Mouse (Mus musculus) left cerebral cortex, adult 2 months (tissue): Measurements from ENCODE around the gene Pirb. TPM values are rescaled to one million over a fixed set of nuclear protein-coding genes. Genes with fewer than 3 reads are reported as not detected.

Experiments used
- DNase-seq, 2 experiments: peaks; one replicate each; pipeline ENCODE4 v3.0.0; 2021 to 2022; ENCODE audit warnings: low spot score in 2 of 2, mixed read lengths in 1 of 2; ENCODE audit errors: extremely low spot score in 1 of 2
- H3K27ac ChIP-seq: fragments of 200-600 bp; 2 replicates; pipeline ENCODE4 v1.8.1; 2022
- H3K4me3 ChIP-seq: fragments of 200-600 bp; 2 replicates; pipeline ENCODE4 v1.8.1; 2022
- CTCF ChIP-seq: fragments of 200-600 bp; IDR thresholded peaks from 2 replicates; pipeline ENCODE4 v1.8.1; 2022; ENCODE audit warnings: antibody characterized with exemption, mild to moderate bottlenecking, moderate library complexity
- intact Hi-C: fragments of 180-260 bp; cut with DNase I; formaldehyde crosslinking; loops from one replicate; pipeline ENCODE4 v1.15.1; 2025
- total RNA-seq, 2 experiments: library from RNA; stranded (reverse); gene quantifications; 2 replicates each; pipeline ENCODE4 v1.2.3; 2021

Gene Pirb
- total RNA-seq, 2 experiments from 2014 or later, result 0.16 to 0.25 TPM

DNA sequence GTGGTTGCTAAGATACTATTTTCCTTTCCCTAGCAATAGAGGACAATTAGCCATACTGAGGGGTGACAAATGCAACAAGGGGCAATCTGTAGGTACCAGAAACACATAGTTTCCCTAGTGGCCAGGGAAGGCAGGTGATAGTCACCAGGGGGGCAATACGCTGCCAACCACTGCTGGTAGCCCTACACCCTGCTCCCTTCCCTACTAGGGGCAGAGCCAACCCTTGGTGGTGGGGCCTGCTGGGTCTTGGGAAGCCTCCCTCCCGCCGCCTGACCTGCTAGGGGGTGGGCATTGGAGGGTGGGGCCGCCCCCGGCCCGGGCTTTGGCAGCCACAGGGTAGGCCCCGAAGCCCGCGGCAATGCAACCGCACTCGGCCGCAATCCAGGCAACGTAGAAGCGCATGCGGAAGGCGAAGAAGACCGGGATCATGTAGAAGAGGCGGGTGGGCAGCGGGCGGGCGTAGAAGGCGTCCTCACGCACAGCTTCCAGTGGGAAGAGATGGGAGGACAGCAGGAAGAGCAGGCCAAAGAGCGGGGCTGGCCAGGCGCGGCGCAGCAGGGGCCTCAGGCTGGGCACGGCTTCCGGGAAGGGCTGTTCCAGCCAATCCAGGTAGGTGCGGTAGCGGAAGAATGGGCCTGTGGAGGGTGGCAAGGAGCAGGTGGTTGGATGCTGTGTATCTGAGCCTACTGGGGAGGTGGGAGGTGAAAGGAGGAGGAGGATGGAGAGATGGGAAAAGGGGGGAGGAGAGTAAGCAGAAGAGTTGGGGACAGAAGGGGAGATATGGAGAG, 34.6 kb downstream of the Pirb start:
- no peak for TF ChIP-seq CTCF
- peak overlapping the region; percentile 44 for H3K27ac ChIP-seq
- DNase-seq, result no peak
- H3K4me3 ChIP-seq, result no peak overlapping the region
- intact Hi-C loops, result no loop called here

DNA sequence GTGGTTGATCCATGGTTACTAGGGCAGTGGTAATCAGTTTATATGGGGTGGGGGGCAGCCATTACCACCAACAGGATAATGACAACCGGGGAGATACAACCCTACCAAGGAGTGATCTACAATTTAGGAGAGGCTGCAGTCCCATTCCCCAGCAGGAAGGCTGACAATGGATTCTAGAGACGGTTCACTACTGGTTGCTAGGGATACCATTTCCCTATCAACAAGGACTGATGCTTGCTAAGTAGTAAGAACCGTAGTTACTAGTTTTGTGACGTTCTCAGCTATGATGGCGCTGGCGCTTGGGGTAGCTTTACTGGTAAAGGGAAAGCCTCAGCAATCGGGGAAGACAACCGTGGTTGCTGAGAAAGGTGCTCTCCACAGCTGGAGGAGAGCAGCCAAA, 35.5 kb downstream of the Pirb start:
- no peak for DNase-seq
- no peak overlapping the region for H3K4me3 ChIP-seq
- no peak for TF ChIP-seq CTCF
- peak overlapping the region; percentile 44 for H3K27ac ChIP-seq
- intact Hi-C loops, result no loop called here

DNA sequence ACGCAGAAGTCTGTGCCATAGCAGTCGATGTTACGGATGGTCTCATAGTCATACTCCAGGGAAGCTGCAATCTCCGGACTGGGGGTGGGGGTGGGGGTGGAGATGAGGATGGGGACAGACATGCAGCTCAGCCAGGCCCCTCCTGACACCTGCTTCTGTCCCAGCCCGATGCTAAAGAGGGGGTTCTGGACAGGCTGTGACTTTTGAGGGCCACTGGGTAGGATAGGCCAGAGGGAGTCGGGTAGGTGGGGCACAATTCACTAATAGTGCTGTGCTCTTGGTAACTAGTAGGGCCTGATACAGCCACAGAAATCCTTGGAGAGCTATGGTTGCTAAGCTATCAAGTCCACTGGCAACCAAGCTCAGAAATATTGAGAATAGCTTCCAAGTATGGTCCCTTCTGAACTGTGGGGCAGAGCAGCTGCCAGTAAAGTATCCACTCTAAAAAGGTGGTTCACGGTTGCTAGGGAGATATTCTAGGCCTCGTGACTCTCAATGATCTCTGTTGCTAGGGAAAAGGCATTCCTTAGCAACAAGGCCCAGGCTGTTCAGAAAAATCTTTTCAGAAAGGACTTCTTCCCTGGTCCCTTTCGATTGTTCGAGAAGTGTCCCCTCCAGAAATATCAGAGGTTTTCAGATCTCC, 36.2 kb downstream of the Pirb start:
- no peak for DNase-seq

DNA sequence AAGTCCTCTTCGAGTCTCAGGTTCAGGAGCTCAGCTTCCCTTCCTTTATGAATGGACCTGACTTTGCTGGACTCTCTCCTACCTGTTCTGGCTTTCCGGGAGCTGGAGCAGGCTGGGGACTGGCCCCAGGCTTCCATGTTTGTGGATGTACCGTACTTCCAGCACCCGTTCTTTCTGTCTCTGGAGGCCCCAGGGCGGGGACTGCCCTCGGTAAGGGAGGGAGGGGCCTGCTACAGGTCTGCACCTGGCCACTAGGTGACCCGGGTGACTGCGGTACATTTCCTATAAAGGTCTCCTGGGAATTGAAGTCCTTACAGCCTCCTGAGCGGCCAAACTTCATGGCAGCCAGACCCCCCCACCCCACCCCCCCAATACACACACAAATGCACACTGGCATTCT, 42.8 kb downstream of the Pirb start, which contains the start of gene Tmc4:
TSS of gene Tmc4 (minus strand) at position 212 of the 400 bp plus-strand sequence.
- no peak within 1 kb of the TSS for H3K4me3 ChIP-seq
- intact Hi-C loops, result loop anchor here (5.0 kb wide), 2 partner anchors 750 to 795 kb away; no protein-coding TSS in a partner anchor
- DNase-seq, result no peak
- no peak for TF ChIP-seq CTCF
- no peak within 1 kb of the TSS for H3K27ac ChIP-seq

More for the DNA sequence above, 36.2 kb downstream of the Pirb start:
- H3K4me3 ChIP-seq, result no peak overlapping the region
- no peak for TF ChIP-seq CTCF
- intact Hi-C loops, result no loop called here
- H3K27ac ChIP-seq, result no peak overlapping the region

DNA sequence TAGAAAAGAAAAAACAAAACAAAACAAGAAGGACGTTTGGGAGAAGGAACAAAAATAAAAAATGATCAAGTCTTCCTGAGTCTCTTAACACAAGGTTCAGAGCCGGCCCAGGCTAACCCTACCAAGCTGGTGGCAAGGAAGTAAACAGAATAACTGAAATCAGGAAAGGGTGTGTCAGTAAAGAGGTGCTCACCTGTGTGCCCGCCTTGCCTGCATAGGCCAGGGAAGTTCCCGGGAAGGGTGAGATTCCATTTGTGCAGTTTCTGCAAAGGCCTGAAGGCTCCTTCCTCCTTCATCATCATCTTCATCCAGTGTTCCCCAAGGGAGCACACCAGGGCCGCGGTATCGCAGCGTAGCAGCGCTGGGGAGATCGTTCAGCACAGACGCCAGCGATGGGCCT, 43.8 kb downstream of the Pirb start:
- intact Hi-C loops, result loop anchor here (5.0 kb wide), 2 partner anchors 751 to 796 kb away; no protein-coding TSS in a partner anchor
- Histone ChIP-seq H3K27ac (no peak overlapping the region), H3K4me3 (no peak overlapping the region)
- no peak for DNase-seq
- TF ChIP-seq CTCF, result no peak

DNA sequence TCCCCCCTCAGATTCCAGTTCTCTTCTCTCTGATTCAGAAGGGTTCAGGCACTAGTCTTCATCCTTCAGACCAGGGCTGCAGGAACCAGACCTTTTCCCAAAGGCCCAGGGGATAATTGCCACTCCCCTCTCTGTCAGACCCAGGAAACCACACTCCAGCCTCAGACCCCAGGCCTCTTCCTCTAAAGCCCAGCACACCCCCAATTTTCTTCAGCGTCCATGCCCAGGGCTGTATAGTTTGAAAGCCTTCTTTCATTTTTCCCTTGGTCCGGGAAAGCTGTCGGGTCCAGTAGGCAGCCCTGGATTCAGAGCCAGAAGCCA, 45.0 kb downstream of the Pirb start:
- H3K4me3 ChIP-seq, result no peak overlapping the region
- intact Hi-C loops, result loop anchor here (5.0 kb wide), 2 partner anchors 752 to 797 kb away; no protein-coding TSS in a partner anchor
- no peak overlapping the region for H3K27ac ChIP-seq
- DNase-seq, result no peak
- no peak for TF ChIP-seq CTCF

DNA sequence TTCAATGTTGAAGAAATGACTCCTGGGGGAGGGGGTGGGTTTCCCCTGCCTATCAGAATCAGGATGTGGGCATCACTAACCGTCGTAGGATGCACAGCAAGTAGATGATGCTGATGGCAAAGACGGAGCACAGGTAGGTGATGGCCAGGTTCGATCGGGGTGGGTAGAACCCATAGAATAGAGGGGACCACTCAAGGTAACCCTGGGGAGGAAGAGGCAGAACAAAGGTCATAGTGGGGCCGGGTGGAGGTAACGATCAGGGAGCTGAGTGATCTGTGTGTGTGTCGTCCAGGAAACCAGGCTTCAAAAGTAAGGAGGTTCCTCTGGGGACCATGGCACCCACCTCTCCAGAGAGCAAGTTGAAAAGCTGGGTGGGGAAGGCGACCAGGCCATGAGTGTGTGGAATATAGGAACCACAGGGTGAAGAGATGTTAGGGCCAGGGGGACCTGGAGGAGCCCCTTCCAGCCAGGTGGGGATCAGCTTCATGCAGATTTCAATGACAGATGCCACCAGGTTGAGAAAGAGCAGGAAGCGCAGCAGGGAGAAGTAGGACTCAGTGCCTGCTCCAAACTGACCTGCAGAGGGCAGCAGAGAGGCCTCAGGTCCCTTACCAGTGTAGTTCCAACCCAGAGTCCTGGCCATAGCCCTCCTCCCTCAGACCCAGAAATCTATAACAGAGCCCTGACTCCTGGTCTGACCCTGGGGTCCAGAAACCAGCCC, 45.5 kb downstream of the Pirb start:
- TF ChIP-seq CTCF, result peak; percentile 97
- no peak overlapping the region for H3K4me3 ChIP-seq
- peak; percentile 79 to 82 for DNase-seq
- no peak overlapping the region for H3K27ac ChIP-seq
- intact Hi-C loops, result loop anchor here (5.0 kb wide), 2 partner anchors 753 to 798 kb away; no protein-coding TSS in a partner anchor

DNA sequence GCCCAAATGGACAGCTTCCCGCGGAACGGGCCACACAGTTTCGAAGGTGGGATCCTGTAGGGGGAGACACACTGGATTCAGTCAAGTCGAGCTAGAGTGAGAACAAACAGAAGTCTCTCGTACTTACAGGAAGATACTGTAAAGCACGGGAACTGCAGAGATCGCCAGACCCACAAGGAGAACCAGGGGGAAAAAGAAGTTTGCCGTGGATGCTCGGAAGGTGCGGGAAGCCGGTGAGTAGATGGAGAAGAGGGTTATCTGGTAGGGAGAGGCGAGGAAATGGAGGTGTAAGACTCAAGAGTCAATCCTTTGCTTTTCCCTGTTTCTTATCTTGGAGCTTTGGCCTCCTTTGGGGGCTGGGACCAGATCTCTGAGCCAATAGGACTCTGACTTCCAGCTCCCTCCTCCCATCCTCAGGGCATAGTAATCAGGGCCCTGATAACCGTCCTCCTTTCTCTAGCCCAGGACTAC, 53.2 kb downstream of the Pirb start:
- intact Hi-C loops, result no loop called here
- Histone ChIP-seq H3K4me3 (no peak overlapping the region), H3K27ac (no peak overlapping the region)
- no peak for DNase-seq
- no peak; the same call in none of the 2 replicates for TF ChIP-seq CTCF

DNA sequence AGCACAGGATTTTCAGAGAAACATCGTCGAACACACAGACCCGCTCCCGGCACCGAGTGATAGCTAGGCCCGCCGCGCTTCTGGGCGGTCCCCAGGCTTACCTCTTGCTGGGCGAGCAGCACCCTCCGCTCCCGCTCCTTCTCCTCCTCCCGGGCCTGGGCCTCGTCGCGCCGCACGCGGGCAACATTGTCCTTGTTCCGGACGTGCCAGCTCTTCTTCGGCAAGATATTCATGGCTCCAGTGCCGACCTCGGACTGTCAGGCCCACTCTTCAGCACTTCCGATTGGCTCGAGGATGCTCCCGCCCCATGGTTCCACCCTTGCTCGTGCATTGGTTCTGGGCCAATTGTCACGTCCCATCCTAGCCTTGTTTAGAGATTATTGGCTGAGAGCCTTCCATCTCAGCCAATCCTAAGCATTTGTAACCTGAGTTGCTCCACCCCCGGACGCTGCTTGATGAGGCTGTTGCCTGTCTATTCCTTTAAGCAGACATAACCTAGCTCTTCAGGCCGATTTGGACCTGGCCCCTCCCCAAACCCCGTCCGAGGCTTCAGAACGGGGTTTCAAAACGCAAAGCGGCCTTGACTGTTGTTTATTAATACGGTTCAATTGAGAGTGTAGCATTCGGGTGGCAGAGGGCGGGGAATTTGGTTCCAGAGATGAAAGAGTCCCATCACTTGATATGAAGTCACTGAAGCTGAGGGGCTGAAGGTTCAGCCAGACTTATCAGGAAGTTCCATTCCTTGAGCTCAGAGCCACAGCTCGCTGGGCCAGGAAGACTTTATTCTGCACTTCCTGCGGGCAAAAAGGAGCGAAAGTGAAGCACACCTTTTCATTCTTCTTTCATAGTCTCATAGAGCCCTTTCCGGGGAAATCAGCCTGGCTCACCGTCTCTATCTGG, 54.7 kb downstream of the Pirb start, which contains the start of gene Leng1:
TSS of gene Leng1 (minus strand) at position 626 of the 900 bp plus-strand sequence.
- Histone ChIP-seq H3K27ac (peak within 1 kb of the TSS; percentile 81), H3K4me3 (peak within 1 kb of the TSS; percentile 75)
- peak; percentile 94 for DNase-seq
- intact Hi-C loops, result loop anchor here (1.0 kb wide), 1 partner anchor 19 kb away; no protein-coding TSS in a partner anchor
- no peak for TF ChIP-seq CTCF

DNA sequence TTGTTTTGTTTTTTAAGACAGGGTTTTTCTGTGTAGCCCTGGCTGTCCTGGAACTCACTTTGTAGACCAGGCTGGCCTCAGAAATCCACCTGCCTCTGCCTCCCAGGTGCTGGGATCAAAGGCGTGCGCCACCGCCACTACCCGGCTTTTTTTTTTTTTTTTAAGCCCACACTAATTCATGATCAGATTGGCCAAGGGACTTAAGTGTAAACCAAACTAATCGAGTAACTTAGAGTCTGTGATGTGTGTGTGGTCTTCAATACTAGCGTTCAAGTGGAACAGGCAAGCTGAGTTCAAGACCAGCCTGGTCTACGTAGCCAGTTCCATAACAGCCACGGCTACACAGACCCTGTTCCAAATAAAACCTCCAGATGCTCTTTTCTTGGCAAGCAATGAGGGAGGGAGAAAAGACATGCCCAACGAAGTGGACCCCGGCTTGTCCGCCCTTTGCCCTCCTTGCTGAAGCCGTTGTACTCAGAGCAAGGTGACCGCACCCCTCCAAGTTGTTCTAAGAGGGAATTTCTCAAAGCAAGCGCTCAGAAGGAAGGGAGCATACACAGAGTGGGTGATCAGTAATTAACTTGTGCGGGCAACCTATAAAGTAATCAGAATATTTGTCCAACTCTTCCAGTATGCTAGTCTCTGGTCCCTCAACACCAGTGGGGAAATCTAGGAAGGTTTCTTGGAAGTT, 55.5 kb downstream of the Pirb start:
- peak overlapping the region; percentile 62 for H3K27ac ChIP-seq
- no peak for DNase-seq
- intact Hi-C loops, result loop anchor here (1.0 kb wide), 1 partner anchor 18 kb away; no protein-coding TSS in a partner anchor
- no peak for TF ChIP-seq CTCF
- H3K4me3 ChIP-seq, result peak overlapping the region; percentile 75

Other genes starting within 250 kb of the Pirb start
- under 1 TPM in 1 of 2 experiments, not detected in 1; 0.28 TPM for gene Tarm1, start 217.8 kb downstream of the Pirb start, total RNA-seq
- 1 to 10 TPM in 1 of 2 experiments, under 1 TPM in 1; 0.93 to 1.4 TPM for gene Oscar, start 104.2 kb downstream of the Pirb start, total RNA-seq
- 100 to 1,000 TPM; 490 to 497 TPM for gene Ndufa3, start 103.0 kb downstream of the Pirb start, total RNA-seq
- 10 to 100 TPM; 34.7 to 41.0 TPM for gene Tfpt, start 90.5 kb downstream of the Pirb start, total RNA-seq
- 10 to 100 TPM; 47.1 to 56.9 TPM for gene Prpf31, start 90.4 kb downstream of the Pirb start, total RNA-seq
- 10 to 100 TPM; 52.4 to 54.3 TPM for gene Cnot3, start 75.1 kb downstream of the Pirb start, total RNA-seq
- 1 to 10 TPM; 5.4 to 6.1 TPM for gene Leng1, start 54.6 kb downstream of the Pirb start, total RNA-seq
- 10 to 100 TPM in 1 of 2 experiments, 1 to 10 TPM in 1; 7.4 to 14.6 TPM for gene Tmc4, start 42.8 kb downstream of the Pirb start, total RNA-seq
- 10 to 100 TPM; 77.0 to 79.0 TPM for gene Tsen34, start 27.5 kb downstream of the Pirb start, total RNA-seq
- 100 to 1,000 TPM; 235 to 238 TPM for gene Mboat7, start 26.9 kb downstream of the Pirb start, total RNA-seq
- gene Rps9, start 16.4 kb downstream of the Pirb start, total RNA-seq, result 100 to 1,000 TPM; 325 to 326 TPM
- gene Gm15448, start 105.3 kb upstream of the Pirb start, total RNA-seq, result not detected
- gene Pira2, start 124.7 kb upstream of the Pirb start, total RNA-seq, result not detected
- gene Gm14548, start 177.7 kb upstream of the Pirb start, total RNA-seq, result not detected
- gene Lilra6, start 195.1 kb upstream of the Pirb start, total RNA-seq, result not detected